Mouse (Mus musculus) erythroblast, embryonic 14.5 days (primary cell): Measurements from ENCODE around the gene Gm10282.

Experiments used
- GATA1 ChIP-seq: IDR thresholded peaks from 2 replicates; pipeline ENCODE4 v1.6.1; 2012; ENCODE audit warnings: low read length, inconsistent platforms, mixed read lengths
- TAL1 ChIP-seq: IDR thresholded peaks from 3 replicates; pipeline ENCODE4 v1.6.1; 2012; ENCODE audit warnings: low read length, inconsistent platforms, mixed read lengths

GRCm38 (mm10) chr8:72273807-72274206 is 31.3 kb downstream of the Gm10282 start:
- TF ChIP-seq TAL1 (no peak), GATA1 (no peak)
